Mouse (Mus musculus) neural tube, embryonic 12.5 days (tissue): ENCODE measurements around the gene Ttll5. TPM values are rescaled to one million over a fixed set of nuclear protein-coding genes. Genes with fewer than 3 reads are reported as not detected.

Experiments
- ATAC-seq: fragments of 200-750 bp; cut with Nextera tagmentation; 2 replicates; pipeline ENCODE4 v1.8.0; 2017; ENCODE audit warnings: low read depth, mild to moderate bottlenecking, moderate TSS enrichment, moderate library complexity; ENCODE audit not compliant: low FRiP score
- H3K27ac ChIP-seq: fragments of 300-500 bp; sonication (generic); 2 replicates; pipeline ENCODE4 v1.5.1; 2016
- H3K27me3 ChIP-seq: fragments of 300-500 bp; sonication (generic); replicated peaks from 2 replicates; pipeline ENCODE4 v1.6.1; 2016; ENCODE audit warnings: mild to moderate bottlenecking
- H3K36me3 ChIP-seq: fragments of 300-500 bp; sonication (generic); 2 replicates; pipeline ENCODE4 v1.6.1; 2016; ENCODE audit warnings: mild to moderate bottlenecking
- H3K4me1 ChIP-seq: fragments of 300-500 bp; sonication (generic); 2 replicates; pipeline ENCODE4 v1.6.1; 2016
- H3K4me2 ChIP-seq: fragments of 300-500 bp; sonication (generic); replicated peaks from 2 replicates; pipeline ENCODE4 v1.6.1; 2016; ENCODE audit warnings: mild to moderate bottlenecking
- H3K4me3 ChIP-seq: fragments of 300-500 bp; sonication (generic); 2 replicates; pipeline ENCODE4 v1.5.1; 2016
- H3K9ac ChIP-seq: fragments of 300-500 bp; sonication (generic); 2 replicates; pipeline ENCODE4 v1.6.1; 2016; ENCODE audit warnings: mild to moderate bottlenecking
- H3K9me3 ChIP-seq: fragments of 300-500 bp; sonication (generic); 2 replicates; pipeline ENCODE4 v1.6.1; 2016; ENCODE audit warnings: mild to moderate bottlenecking
- WGBS: fragments of 180-500 bp; shearing (Covaris S2); methylation state at CpG from one replicate; pipeline ENCODE4 v1.1.7; 2016; 5-methylcytosine and 5-hydroxymethylcytosine counted together
- polyA plus RNA-seq: library from polyadenylated mRNA; unstranded; fragments of >200 nt; fragmentation: Nextera tagmentation; extraction: Ambion mirVana; gene quantifications from 2 replicates; pipeline ENCODE4 v1.2.1, GENCODE M21; 2016

Gene Ttll5
- polyA plus RNA-seq, 1 experiment from 2014 or later, result 12.7 TPM

DNA sequence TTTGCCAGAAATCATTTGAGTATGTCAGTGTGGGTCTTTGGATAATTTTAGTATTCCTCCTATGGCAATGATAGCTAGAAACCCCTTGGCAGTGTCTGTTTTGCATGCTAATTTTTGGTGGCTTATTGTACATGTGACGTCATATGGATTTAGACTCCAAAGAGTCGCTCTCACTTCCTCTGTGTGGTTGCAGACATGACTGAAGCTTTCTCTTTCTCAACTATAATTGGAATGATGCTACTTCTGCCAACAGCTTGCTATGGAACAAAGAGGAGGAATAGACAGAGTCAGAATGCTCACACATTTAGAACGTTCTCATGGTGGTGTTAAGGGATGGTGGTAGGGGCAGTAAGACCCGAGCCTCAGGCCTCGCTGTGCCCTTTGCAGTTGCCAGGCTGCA is 155.5 kb downstream of the Ttll5 start:
- Histone ChIP-seq H3K27ac (no peak overlapping the region), H3K27me3 (no peaks in the 10 kb centered on the region), H3K4me3 (no peak overlapping the region), H3K9me3 (no peaks in the 10 kb centered on the region), H3K9ac (no peak overlapping the region), H3K36me3 (no peaks in the 10 kb centered on the region), H3K4me2 (no peak overlapping the region), H3K4me1 (no peaks in the 10 kb centered on the region)
- ATAC-seq, result no peak
- WGBS, result 85% methylated on average over 5 of the region's 5 CpGs

DNA sequence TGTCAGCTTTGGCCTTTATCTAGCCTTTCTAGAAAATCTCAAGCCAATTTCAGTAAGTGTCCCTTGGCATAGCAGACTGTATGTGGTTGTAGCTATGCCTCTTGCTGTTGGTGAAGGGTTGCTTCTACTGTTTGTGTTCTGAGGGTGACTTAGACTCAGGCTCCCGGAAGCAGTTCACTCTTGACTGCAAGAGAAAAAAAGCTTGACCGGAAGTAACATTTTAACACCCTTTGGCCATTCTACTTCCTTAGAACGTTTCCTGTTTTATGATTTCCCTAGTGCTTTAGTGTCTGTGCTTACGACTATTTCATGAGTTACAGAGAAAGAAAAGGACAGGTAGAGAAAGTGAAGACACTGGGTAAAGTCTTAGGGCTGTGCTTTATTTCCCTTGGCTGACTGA is 161.1 kb downstream of the Ttll5 start:
- Histone ChIP-seq H3K27ac (no peak overlapping the region), H3K9ac (no peak overlapping the region), H3K4me1 (peaks cover 2% of the 10 kb centered on the region; the same call in 1 of the 2 replicates), H3K27me3 (no peaks in the 10 kb centered on the region), H3K4me2 (no peak overlapping the region), H3K36me3 (no peaks in the 10 kb centered on the region), H3K9me3 (no peaks in the 10 kb centered on the region), H3K4me3 (no peak overlapping the region)
- WGBS, result 78% methylated on average over 4 of the region's 4 CpGs
- ATAC-seq, result no peak

DNA sequence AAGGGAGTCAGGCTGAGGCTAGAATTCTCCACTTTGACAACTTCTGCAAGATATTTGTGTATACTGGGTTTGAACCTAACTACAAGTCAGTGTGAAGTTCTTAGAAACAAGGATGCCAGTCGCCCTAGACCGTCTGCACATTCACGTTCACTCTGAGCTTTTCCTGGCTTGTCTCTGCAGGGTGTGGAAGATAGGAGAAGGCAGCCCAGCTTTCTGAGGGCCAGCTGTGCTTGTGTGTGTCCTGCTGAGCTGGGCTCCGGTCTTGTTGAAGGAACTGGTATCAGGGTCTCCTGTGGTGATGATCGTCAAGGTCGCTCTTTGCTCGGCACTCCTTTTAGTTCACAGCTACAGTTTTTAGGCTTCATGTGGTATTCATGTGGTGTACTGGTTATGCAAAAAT is 161.6 kb downstream of the Ttll5 start:
- Histone ChIP-seq H3K9ac (no peak overlapping the region), H3K27me3 (no peaks in the 10 kb centered on the region), H3K4me3 (no peak overlapping the region), H3K4me2 (no peak overlapping the region), H3K4me1 (peaks cover 2% of the 10 kb centered on the region; the same call in 1 of the 2 replicates), H3K9me3 (no peaks in the 10 kb centered on the region), H3K27ac (no peak overlapping the region), H3K36me3 (no peaks in the 10 kb centered on the region)
- ATAC-seq, result no peak
- WGBS, result 70% methylated on average over 7 of the region's 7 CpGs

DNA sequence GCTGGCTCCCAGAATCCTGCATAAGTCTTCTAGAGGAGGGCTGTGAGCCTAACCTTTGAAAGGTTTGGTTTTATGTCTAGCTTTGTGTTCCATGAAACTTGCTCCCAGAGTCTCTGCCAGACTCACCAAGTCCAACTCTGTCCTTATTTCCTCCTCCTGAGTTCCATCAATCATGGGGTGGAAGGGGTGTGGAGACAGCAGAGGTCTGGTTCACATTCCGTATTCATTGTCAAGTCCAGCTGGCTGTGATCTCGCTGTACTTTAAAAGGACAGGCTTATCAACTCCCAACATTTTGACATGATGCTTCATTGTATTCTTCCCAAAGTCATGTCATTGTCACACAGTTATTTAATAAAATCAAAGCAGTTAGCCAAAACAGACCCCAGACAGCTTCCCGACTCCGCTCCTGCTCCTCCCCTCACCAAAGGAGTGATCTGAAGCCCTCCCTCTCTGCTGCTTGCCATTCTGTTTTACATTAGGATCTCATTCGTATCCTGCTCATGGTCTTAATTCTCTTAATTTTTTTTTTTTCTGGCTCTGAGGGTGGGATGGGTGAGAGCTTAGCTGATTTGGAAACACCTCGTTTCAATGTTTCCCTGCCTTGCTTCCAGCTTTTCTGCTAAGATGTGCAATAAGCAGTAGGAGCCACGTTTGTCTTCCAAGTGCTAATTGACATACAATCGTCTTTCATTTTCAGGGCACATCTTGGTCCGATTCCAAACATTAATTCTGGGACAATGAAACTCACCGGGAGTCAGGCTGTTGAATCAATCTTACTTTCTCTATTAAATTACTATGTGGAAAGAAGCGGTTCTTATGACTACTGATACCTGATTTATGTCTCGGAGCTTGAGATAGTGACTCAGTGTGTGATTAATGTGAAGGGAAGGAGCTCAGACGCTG is 162.3 kb downstream of the Ttll5 start:
- no peak for ATAC-seq
- Histone ChIP-seq H3K9me3 (no peaks in the 10 kb centered on the region), H3K4me3 (no peak overlapping the region), H3K27me3 (no peaks in the 10 kb centered on the region), H3K36me3 (no peaks in the 10 kb centered on the region), H3K9ac (no peak overlapping the region), H3K4me2 (no peak overlapping the region), H3K27ac (no peak overlapping the region), H3K4me1 (peaks cover 2% of the 10 kb centered on the region; the same call in 1 of the 2 replicates)
- 60% methylated on average over 13 of the region's 13 CpGs for WGBS

DNA sequence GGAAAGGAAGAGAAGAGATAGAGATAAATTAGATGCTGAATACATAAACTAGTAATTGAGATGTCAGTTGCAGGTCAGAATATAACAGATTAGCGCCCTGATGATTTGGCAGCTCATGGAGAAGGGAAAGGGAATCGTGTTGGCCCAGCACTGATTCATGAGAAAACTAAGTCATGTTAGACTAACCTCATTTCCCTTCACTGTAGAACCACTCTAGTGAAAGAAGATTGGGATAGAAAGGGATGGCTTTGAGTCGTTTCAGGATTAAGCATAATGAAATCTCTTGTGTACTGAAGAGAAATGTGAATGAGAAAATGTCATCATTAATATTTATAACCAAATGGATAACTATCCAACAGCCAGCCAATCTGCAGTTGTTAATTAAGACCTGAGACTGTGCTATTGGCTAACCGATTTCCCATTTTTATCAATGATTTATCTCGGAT is 163.0 kb downstream of the Ttll5 start:
- H3K27me3 ChIP-seq, result no peaks in the 10 kb centered on the region
- WGBS, result 83% methylated on average over 5 of the region's 5 CpGs

DNA sequence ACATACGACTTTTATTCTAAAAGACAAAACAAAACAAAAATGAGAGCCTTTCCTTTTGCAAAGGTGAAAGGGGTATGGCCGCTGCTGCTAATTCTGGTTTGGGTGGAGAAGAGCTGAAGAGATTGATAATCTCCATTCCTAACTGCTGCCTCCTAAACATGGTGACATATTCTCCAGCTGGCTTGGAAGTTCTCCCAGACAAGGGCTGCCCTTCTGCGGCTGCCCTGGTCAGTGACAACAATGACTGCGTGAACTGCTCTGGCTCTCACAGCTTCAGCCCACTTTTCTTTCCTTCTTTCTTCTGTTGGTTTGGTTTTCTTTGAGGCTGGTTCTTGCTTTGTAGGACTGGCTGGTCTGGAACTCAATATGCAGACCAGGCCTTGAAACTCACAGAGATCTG is 163.7 kb downstream of the Ttll5 start:
- Histone ChIP-seq H3K4me1 (peaks cover 2% of the 10 kb centered on the region; the same call in 1 of the 2 replicates), H3K4me3 (no peak overlapping the region), H3K36me3 (no peaks in the 10 kb centered on the region), H3K27me3 (no peaks in the 10 kb centered on the region), H3K9ac (no peak overlapping the region), H3K27ac (no peak overlapping the region), H3K9me3 (no peaks in the 10 kb centered on the region), H3K4me2 (no peak overlapping the region)
- WGBS, result 97% methylated on average over 4 of the region's 4 CpGs
- no peak for ATAC-seq

More for the DNA sequence above, 163.0 kb downstream of the Ttll5 start:
- H3K36me3 ChIP-seq, result no peaks in the 10 kb centered on the region
- H3K4me2 ChIP-seq, result no peak overlapping the region
- H3K27ac ChIP-seq, result no peak overlapping the region
- peaks cover 2% of the 10 kb centered on the region; the same call in 1 of the 2 replicates for H3K4me1 ChIP-seq
- H3K9ac ChIP-seq, result no peak overlapping the region
- ATAC-seq, result no peak
- H3K9me3 ChIP-seq, result no peaks in the 10 kb centered on the region
- no peak overlapping the region for H3K4me3 ChIP-seq

DNA sequence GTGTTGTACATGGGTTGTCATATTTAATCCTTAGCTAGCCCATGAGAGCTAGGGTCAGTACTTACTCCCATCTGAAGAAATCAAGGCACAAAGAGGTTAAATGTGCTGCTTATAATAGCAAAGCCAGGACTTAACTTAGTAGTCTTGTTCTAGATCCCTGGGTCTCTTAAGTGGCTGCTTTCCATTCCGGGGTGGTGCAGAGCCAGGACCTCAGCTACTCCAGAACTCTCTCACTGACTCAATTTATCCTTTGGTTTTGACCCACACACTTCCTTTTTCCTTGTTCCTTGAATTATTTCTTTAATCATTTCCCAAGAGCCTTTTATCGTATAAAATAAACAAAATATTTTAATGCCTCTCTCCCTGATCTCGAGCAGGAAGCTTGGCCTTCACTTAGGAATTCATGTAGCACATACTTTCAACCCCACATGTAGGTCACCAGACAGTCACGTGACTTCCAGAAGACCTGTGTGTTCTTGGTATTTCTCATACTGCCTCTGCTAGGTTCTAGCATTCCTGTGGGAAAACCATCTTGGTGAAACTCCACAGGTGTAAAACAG is 164.4 kb downstream of the Ttll5 start:
- Histone ChIP-seq H3K9me3 (no peaks in the 10 kb centered on the region), H3K9ac (no peak overlapping the region), H3K27me3 (no peaks in the 10 kb centered on the region), H3K36me3 (no peaks in the 10 kb centered on the region), H3K4me3 (no peak overlapping the region), H3K4me2 (no peak overlapping the region), H3K27ac (no peak overlapping the region), H3K4me1 (peaks cover 2% of the 10 kb centered on the region; the same call in 1 of the 2 replicates)
- ATAC-seq, result no peak
- WGBS, result 93% methylated on average over 4 of the region's 4 CpGs

DNA sequence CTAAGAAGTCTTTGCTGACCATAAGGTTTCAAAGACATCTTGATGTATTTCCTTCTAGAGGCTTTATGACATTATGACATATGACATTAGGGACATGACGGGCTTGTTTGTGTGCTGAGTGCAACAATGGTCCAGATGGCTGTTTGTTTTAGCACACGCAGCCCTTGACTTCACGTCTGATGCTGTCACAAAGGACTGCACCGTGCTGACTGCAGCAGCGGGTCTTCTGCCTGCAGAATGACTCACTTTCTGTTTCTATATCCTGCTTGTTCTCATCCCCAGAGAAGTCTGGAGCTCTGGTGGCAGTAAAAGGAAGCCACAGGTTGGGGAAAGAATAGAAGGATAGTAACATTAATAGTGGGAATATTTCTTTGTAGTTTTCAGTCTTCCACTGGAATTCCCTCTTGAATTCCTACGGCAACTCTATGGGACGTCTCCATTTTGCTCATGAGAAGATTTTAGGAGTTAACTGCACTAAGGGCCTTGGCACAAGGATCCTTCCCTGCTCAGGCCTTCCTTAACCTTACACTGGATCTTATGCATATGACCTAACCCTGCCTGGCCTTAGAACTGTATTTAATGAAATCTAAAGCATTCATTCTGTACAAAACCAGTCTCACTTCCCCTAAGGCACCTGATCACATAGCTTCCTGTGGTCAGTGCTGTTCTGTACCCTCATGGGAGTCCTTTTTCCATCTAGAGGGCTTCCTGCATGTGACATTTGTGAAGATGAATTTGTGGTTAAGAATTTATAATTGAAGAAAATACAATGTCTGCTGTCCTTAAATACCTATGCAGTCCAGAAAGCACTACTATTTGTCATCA is 167.8 kb downstream of the Ttll5 start:
- Histone ChIP-seq H3K9me3 (no peaks in the 10 kb centered on the region), H3K36me3 (no peaks in the 10 kb centered on the region), H3K27ac (no peak overlapping the region), H3K4me1 (peaks cover 2% of the 10 kb centered on the region; the same call in 1 of the 2 replicates), H3K4me3 (no peak overlapping the region), H3K27me3 (no peaks in the 10 kb centered on the region), H3K4me2 (no peak overlapping the region), H3K9ac (no peak overlapping the region)
- ATAC-seq, result no peak
- WGBS, result 58% methylated on average over 7 of the region's 7 CpGs

DNA sequence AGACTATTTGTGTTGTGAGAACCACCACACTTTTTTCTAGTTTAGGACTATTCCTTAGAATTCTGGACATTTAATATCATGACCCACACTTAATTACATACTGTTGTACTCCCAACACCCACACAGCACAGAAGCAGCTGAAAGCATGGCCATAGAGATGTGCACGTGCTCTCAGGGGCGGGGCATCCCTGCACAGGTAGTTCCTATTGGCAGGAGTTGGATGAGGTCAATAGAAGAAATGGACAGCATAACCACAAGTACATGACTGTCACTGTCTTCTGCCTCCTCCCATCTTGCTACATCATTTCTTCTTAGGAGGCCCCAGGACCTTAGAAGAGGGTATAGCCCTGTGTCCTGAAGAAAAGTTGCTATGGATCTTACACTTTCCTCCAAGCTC is 168.4 kb downstream of the Ttll5 start:
- no peak overlapping the region for H3K4me2 ChIP-seq
- no peaks in the 10 kb centered on the region for H3K4me1 ChIP-seq
- H3K9me3 ChIP-seq, result no peaks in the 10 kb centered on the region
- no peak for ATAC-seq
- WGBS, result 95% methylated on average over 2 of the region's 2 CpGs
- H3K27ac ChIP-seq, result no peak overlapping the region
- H3K9ac ChIP-seq, result no peak overlapping the region
- no peaks in the 10 kb centered on the region for H3K36me3 ChIP-seq
- H3K27me3 ChIP-seq, result no peaks in the 10 kb centered on the region
- H3K4me3 ChIP-seq, result no peak overlapping the region

DNA sequence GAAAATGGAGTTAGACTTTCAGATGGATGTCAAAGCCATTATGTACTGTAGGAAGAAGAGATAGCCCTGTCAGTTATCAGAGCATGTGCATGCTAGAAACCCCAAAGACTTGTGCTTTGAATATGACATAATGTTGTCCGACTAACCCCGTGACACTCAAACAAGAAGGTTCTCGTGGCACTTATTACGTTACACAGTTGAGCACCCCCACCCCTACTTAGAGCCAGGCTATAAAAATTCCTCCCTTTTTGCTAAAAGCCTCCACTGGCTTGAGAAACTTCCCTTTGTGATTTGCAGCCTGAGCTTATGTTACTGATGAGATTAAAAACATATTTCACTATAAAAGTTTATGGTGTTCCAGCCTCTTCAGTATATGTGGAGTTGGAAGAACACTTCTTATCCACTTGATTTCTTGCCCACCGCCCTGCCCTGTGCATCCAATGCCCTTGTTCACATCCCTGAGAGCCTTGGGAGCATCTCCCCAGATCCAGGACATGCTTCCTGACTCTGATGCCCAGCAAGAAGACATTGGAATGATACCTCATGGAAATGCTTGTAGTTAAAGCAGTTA is 169.4 kb downstream of the Ttll5 start:
- Histone ChIP-seq H3K4me2 (no peak overlapping the region), H3K27ac (no peak overlapping the region), H3K27me3 (no peaks in the 10 kb centered on the region), H3K4me1 (no peaks in the 10 kb centered on the region), H3K9me3 (no peaks in the 10 kb centered on the region), H3K9ac (no peak overlapping the region), H3K36me3 (no peaks in the 10 kb centered on the region), H3K4me3 (no peak overlapping the region)
- 74% methylated on average over 5 of the region's 5 CpGs for WGBS
- ATAC-seq, result no peak

DNA sequence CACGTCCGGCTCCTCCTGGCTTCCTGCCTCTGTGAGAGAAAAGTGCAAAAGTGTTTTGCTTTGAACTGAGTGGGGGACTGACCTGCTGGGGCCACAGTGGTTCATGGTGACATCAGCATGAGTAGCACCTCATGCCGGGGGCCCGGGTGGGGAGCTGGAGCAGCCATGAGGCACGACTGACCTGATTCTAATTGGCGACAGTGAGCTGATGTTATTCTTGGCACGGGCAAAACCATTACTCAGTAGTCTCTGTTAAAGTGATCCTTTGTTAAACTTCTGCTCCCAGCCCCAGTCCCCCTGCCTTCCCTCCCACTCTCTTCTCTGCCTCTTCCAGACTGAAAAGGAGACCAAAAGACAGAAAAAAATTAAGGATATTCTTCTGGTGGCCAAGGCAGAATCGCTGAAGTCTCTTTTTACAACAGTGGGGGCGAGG is 176.2 kb downstream of the Ttll5 start:
- H3K27me3 ChIP-seq, result no peaks in the 10 kb centered on the region
- no peaks in the 10 kb centered on the region for H3K9me3 ChIP-seq
- H3K4me2 ChIP-seq, result no peak overlapping the region
- no peaks in the 10 kb centered on the region for H3K36me3 ChIP-seq
- no peak for ATAC-seq
- no peak overlapping the region for H3K27ac ChIP-seq
- no peak overlapping the region for H3K9ac ChIP-seq
- H3K4me1 ChIP-seq, result peaks cover 13% of the 10 kb centered on the region
- H3K4me3 ChIP-seq, result no peak overlapping the region
- 50% methylated on average over 9 of the region's 9 CpGs for WGBS
